Mouse (Mus musculus): ENCODE data around the gene Med13.
A peak's percentile ranks its signal among the peaks of the same experiment; 100 is the strongest.

The Med13 gene

DNA sequence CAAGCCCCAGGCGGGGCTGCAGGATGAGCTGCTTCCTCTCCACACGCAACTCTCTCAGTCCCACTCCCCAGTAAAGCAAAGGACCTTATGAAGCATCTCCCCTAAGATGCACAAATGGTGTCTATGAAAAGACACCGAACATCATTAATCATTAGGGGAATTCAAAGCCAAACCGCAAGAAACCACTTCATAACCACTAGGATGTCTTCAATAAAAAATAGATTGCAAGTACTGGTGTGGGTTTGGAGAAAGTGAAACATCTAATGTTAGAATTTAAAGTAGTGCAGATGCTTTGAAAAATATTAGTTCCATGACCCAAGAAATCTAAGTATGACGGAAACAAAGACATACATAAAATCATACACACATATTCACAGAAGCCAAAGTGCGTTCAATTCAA lies 65.7 kb downstream of the Med13 start:
- DNase-seq (ENCODE audit: low spot score), result no peak

DNA sequence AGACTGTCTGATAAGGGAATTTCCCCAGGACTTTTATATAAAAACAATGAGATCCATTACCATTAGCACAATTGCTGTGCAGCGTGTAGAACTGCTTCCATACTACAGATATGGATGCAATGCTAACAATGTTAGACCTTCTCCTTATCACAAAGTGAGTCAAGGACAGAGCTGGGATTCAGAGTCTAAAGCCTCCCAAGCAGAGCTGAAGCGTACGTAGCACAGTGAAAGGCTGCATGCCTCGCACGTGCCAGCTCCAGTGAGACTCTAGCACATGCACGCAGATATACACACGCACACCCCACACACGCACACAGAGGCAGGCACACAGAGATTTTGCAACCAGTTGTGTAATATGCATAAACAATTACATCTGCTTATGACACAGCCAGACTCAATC lies 71.7 kb downstream of the Med13 start:
- no peak for DNase-seq (ENCODE audit: low spot score)

DNA sequence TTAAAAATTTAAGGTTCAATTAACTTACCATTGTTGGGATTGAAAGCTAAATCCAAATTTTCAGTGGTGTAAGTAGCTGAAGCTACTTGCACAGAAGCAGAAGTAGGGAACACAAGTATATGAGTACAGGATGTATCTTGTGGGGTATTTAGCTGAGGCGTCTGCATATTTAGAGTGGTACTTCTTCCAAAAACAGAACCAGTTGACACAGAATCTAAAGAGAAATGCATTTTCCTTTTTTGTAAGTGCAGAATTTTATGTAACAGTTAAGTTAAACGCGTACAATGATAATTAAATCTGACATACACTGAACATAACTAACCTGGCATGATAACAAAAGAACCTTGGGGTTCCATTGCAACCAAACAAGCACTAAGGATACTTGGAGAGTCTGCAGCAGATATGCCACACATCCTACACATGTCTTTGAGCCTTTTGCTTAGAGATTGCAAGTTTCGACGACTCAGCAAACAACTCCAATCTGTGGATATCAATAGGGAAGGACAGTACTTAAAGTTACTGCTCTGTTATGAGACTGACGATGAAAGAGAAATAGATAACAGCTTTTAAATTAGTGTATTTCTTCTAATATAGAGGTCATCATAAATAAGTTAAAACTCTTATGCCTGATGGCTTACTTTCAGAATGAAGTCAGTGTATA lies 78.8 kb downstream of the Med13 start:
- no peak for DNase-seq (ENCODE audit: low spot score)

DNA sequence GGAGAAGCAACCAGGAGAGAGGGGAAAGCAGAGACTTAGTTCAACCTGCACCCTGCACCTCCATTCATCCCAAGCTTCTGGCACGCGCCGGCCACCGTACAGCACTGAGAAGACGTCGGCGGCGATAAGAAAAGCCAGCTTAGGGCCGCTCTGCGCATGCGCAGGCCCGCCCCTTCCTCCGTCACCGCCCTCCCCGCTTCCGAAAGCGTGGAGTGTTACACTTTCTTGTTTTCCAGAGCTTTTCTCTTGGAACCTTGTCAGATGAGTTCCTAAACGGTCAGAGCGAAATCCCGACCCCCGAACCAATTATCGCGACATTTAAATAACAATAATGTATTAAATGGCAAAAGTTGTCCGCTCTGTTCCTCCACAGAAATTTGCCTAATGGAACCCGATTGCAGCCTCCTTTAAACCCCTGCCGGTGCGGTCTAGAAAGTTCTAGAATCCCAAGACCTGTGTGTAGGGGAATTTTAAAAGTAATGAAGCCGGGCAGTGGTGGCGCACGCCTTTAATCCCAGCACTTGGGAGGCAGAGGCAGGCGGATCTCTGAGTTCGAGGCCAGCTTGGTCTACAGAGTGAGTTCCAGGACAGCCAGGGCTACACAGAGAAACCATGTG lies 99.8 kb downstream of the Med13 start, which contains the start of gene Ints2:
Gene Ints2, minus strand, starts transcription at position 116 of the 617 bp plus-strand sequence.
- DNase-seq (ENCODE audit: low spot score), result peak; percentile 94

DNA sequence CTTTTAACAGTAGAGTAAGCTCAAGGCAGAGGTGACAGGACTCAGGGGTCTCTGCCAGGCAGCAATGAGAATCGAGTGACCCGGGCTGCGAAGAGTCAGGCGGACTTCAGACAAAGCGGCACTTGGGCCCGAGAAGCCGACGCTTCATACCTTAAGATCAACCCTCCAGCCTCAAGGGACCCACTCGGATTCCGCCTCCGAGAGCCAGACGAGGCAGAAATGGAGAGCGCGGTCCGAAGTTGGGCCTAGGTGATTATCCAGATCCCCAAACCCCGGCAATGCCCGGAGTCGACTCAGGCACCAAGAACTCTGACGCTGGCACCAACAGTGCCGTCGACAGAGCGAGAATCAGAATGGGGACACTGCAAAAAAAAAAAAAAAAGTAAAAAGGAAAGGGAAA lies 100.3 kb downstream of the Med13 start:
- peak; percentile 48 for DNase-seq (ENCODE audit: low spot score)

DNA sequence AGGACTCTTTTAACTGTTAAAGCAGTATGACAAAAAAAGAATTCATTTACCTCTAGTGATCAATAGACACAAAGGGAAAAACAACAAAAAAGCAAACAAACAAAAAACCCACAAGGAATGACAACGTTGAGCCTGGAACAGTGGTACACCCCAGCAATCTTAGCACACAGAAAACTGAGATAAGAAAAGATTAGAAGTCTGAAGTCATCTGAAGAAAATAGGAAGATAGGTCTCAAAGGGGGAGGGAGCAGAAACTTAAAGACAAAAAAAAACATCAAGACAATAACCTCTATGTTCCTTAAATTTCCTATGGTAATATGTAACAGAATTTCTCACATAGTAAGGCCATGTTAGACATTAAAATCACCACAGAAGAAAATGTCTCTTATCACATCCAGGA lies 104.1 kb downstream of the Med13 start:
- no peak for DNase-seq (ENCODE audit: low spot score)

DNA sequence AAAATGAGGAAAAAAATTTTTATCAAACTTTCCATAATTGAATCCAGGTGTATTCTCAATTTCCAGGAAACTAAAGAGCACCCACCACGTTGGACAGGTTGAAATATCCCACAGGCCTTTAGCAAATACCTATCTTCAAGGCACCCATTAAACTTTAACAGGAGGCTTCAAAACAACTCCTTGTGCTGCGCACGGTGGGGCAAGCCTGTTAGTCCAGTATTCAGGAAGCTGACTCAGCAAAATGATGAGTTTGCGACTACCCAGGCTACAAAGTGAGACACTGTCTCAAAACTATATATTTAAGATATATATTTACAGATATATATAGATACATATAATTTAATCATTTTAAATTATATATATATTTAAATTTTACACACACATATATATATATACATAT lies 125.0 kb downstream of the Med13 start:
- no peak for DNase-seq (ENCODE audit: low spot score)

DNA sequence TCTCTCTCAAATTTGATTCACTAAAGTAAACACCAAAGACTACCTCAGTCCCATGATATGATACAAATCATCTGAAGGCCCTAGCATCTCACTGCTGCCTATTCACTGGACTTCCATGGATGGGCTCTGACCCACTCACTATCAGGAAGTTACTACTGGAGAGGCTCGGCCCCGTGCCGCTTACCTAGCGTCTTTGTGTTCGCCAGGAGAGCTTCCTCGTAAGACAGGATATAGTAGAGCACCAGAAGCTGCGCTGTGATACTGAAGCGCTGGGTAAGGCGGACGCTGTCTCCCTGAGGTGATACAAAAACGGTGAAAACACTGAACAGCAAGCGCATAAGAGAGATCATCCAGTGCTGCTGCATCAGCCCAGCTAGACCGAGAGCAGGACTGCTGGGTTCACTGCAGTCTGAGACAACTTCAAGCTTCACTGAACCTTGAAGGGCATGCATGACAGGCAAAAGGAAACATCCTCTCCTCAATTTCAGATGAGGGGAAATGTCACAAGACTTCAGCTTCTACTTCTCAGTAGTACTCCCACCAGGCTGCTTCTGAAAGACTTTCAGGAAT lies 125.5 kb downstream of the Med13 start:
- DNase-seq (ENCODE audit: low spot score), result no peak

DNA sequence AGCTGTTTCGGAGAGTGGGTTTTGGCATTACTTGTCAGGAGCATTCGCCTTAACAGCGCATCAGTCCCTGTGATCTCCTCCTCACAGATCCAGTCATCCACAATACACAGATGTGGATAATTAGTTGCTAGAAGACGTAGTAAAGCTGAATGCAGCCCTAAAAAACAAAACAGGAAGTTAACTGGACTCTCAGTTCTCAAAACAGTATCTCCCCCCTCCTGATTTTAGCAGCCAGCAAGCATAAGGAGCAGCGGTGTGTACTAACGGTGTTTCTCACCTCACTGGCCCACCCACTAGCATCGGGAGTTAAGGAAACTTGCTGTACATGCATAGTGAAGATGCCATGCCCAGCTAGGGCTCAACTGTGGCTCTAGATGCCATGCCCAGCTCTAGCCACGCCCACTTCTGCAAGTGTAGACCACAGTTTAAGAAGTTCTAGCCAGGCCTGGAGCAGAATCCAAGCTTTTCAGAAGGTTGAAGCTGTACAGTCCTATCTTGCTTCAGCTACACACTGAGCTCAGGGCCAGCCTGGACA lies 130.7 kb downstream of the Med13 start:
- DNase-seq (ENCODE audit: low spot score), result no peak

DNA sequence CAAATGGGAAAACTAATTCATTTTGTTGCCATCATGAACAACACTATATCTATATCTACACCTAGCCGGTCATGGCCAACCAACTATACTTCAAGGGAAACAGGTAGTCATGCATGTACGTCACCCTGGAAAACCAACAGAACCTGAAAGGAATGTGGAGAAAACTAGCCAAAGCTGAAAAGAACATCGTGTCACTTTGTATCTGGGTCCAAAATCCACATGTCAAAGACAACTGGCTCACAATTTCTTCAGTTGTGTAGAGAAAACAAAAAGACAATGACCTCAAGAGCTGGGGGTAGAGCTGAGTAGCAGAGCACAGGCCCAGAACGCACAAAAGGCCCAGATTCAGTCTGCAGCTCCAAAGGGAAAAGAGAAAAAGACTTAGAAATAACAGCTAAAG lies 131.6 kb downstream of the Med13 start:
- DNase-seq (ENCODE audit: low spot score), result no peak

Data from testis, postnatal 14 days (tissue).